Mouse (Mus musculus) limb, embryonic 11.5 days (tissue): Measurements from ENCODE around the gene Pus3. TPM values are rescaled to one million over a fixed set of nuclear protein-coding genes. Genes with fewer than 3 reads are reported as not detected.

ENCODE experiments used
- ATAC-seq: fragments of 200-750 bp; cut with Nextera tagmentation; 2 replicates; pipeline ENCODE4 v1.8.0; 2017; ENCODE audit warnings: low read depth; ENCODE audit not compliant: insufficient number of reproducible peaks, low FRiP score, low TSS enrichment
- DNase-seq: peaks from one replicate; pipeline ENCODE4 v3.0.0-alpha.2; 2015; ENCODE audit warnings: low spot score
- H3K27ac ChIP-seq: fragments of 300-500 bp; sonication (generic); replicated peaks from 2 replicates; pipeline ENCODE4 v1.5.1; 2014; ENCODE audit warnings: low read depth, mild to moderate bottlenecking, low read length
- H3K27me3 ChIP-seq: fragments of 300-500 bp; sonication (generic); 2 replicates; pipeline ENCODE4 v1.6.1; 2014; ENCODE audit warnings: mild to moderate bottlenecking, low read length, mixed read lengths; ENCODE audit not compliant: control insufficient read depth, insufficient read depth
- H3K36me3 ChIP-seq: fragments of 300-500 bp; sonication (generic); 2 replicates; pipeline ENCODE4 v1.6.1; 2014; ENCODE audit warnings: mild to moderate bottlenecking, low read length, moderate library complexity, mixed read lengths; ENCODE audit not compliant: control insufficient read depth, insufficient read depth
- H3K4me1 ChIP-seq: fragments of 300-500 bp; sonication (generic); 2 replicates; pipeline ENCODE4 v1.6.1; 2014; ENCODE audit warnings: low read length, mixed read lengths; ENCODE audit not compliant: control insufficient read depth, insufficient read depth
- H3K4me2 ChIP-seq: fragments of 300-500 bp; sonication (generic); 2 replicates; pipeline ENCODE4 v1.6.1; 2014; ENCODE audit warnings: low read depth, mild to moderate bottlenecking, moderate library complexity; ENCODE audit not compliant: severe bottlenecking
- H3K4me3 ChIP-seq: fragments of 300-500 bp; sonication (generic); 2 replicates; pipeline ENCODE4 v1.5.1; 2014; ENCODE audit warnings: low read depth, low read length
- H3K9ac ChIP-seq: fragments of 300-500 bp; sonication (generic); 2 replicates; pipeline ENCODE4 v1.6.1; 2014; ENCODE audit warnings: mild to moderate bottlenecking, low read length
- H3K9me3 ChIP-seq: fragments of 300-500 bp; sonication (generic); 2 replicates; pipeline ENCODE4 v1.6.1; 2016; ENCODE audit warnings: low read length; ENCODE audit not compliant: control insufficient read depth
- WGBS: fragments of 180-500 bp; shearing (Covaris S2); extraction: QIAGEN DNeasy Blood & Tissue Kit; methylation state at CpG from one replicate; pipeline ENCODE4 v1.1.7; 2014; 5-methylcytosine and 5-hydroxymethylcytosine counted together
- polyA plus RNA-seq: library from polyadenylated mRNA; unstranded; fragments of >200 nt; fragmentation: Nextera tagmentation; extraction: Ambion mirVana; gene quantifications from 2 replicates; pipeline ENCODE4 v1.2.1, GENCODE M21; 2014

The Pus3 gene
- polyA plus RNA-seq, 1 experiment from 2014 or later: 24.5 TPM

- Histone ChIP-seq H3K9me3 (no peaks in the 10 kb centered on the region), H3K27me3 (no peaks in the 10 kb centered on the region; the same call in 1 of the 2 replicates), H3K27ac (no peak overlapping the region), H3K4me2 (no peak overlapping the region), H3K9ac (no peak overlapping the region), H3K36me3 (peaks cover 3% of the 10 kb centered on the region; the same call in 1 of the 2 replicates), H3K4me3 (no peak overlapping the region), H3K4me1 (peaks cover 7% of the 10 kb centered on the region)
- peak; percentile 12 for DNase-seq
- WGBS: 60% methylated on average over 12 of the region's 12 CpGs
- no peak for ATAC-seq
Measured at GRCm38 (mm10) chr9:35556494-35557102, 1.8 kb upstream of the Pus3 start.

- H3K27ac ChIP-seq: no peak overlapping the region
- 1% methylated on average over 31 of the region's 31 CpGs for WGBS
- peak; percentile 89 for ATAC-seq
Measured at GRCm38 (mm10) chr9:35559009-35559890, 855 bp downstream of the Pus3 start.

GRCm38 (mm10) chr9:35561076-35561475 is 2.7 kb downstream of the Pus3 start:
- H3K4me2 ChIP-seq: no peak overlapping the region
- no peak overlapping the region for H3K27ac ChIP-seq
- ATAC-seq (no peak), DNase-seq (no peak)
- peaks cover 7% of the 10 kb centered on the region for H3K4me1 ChIP-seq
- 96% methylated on average over 11 of the region's 11 CpGs for WGBS
- no peaks in the 10 kb centered on the region; the same call in 1 of the 2 replicates for H3K27me3 ChIP-seq
- H3K9ac ChIP-seq: no peak overlapping the region
- H3K4me3 ChIP-seq: no peak overlapping the region
- H3K36me3 ChIP-seq: peaks cover 8% of the 10 kb centered on the region; the same call in 1 of the 2 replicates
- no peaks in the 10 kb centered on the region for H3K9me3 ChIP-seq

More at GRCm38 (mm10) chr9:35559009-35559890, 855 bp downstream of the Pus3 start:
- peak; percentile 92 for DNase-seq
- H3K4me2 ChIP-seq: peak overlapping the region; percentile 89
- no peaks in the 10 kb centered on the region for H3K9me3 ChIP-seq
- no peaks in the 10 kb centered on the region; the same call in 1 of the 2 replicates for H3K27me3 ChIP-seq
- H3K9ac ChIP-seq: peak overlapping the region; percentile 68
- peaks cover 3% of the 10 kb centered on the region; the same call in 1 of the 2 replicates for H3K36me3 ChIP-seq
- peak overlapping the region; percentile 57 for H3K4me3 ChIP-seq
- peaks cover 7% of the 10 kb centered on the region for H3K4me1 ChIP-seq

GRCm38 (mm10) chr9:35561583-35561982 is 3.2 kb downstream of the Pus3 start:
- 93% methylated on average over 6 of the region's 6 CpGs for WGBS
- no peaks in the 10 kb centered on the region; the same call in 1 of the 2 replicates for H3K27me3 ChIP-seq
- no peak overlapping the region for H3K4me2 ChIP-seq
- peaks cover 8% of the 10 kb centered on the region; the same call in 1 of the 2 replicates for H3K36me3 ChIP-seq
- H3K4me3 ChIP-seq: no peak overlapping the region
- H3K9me3 ChIP-seq: no peaks in the 10 kb centered on the region
- H3K27ac ChIP-seq: no peak overlapping the region
- DNase-seq (peak; percentile 14), ATAC-seq (no peak)
- H3K9ac ChIP-seq: no peak overlapping the region
- peaks cover 7% of the 10 kb centered on the region for H3K4me1 ChIP-seq

DNA sequence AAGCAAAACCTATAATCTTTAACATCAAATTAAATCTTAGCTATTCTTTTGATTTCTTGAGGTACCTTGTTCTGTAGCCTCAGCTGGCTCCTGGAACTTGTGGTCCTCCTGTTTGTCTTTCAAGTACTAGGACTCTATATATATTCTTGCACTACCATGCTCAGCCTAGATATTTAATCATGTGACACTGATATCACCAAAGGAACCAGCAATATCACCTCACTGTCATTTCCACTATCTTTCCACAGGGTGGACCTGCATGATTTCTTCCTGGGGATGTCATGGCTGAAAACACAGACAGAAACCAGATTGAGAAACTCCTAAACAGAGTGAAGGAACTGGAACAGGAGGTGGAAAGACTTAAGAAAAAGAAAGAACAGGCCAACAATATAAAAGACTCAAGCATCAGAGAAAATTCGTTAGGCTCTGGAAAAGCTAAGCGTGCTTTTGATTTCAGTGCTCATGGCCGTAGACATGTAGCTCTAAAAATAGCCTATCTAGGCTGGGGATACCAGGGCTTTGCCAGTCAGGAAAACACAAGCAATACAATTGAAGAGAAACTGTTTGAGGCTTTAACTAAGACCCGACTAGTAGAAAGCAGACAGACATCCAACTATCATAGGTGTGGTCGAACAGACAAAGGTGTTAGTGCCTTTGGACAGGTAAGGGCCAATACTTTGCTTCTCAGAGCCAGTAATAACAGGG is 6.3 kb downstream of the Pus3 start:
- no peak overlapping the region for H3K27ac ChIP-seq

DNA sequence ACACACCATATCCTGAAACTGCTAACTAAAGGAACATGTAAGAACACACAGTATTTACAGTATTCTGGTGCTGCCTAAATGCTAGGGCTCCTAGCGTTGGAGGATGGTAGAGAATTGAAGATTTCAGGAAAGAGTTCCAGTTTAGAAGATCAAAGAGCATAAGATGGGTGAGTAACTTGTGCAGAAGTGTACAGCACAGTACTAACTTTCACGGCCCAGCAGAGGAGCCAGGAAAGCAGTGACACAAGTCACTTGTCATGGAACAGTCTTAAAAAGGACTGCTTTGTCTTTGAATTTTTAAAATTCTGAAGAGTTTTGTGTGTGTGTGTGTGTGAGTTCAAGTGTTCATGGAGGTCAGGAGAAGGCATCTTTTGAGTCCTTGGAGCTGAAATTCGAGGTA is 9.6 kb downstream of the Pus3 start:
- no peak overlapping the region for H3K4me2 ChIP-seq
- no peak for ATAC-seq
- 88% methylated on average over 3 of the region's 3 CpGs for WGBS
- H3K36me3 ChIP-seq: peaks cover 4% of the 10 kb centered on the region; the same call in 1 of the 2 replicates
- H3K4me1 ChIP-seq: no peaks in the 10 kb centered on the region
- H3K27ac ChIP-seq: no peak overlapping the region
- H3K9ac ChIP-seq: no peak overlapping the region
- no peak overlapping the region for H3K4me3 ChIP-seq
- H3K9me3 ChIP-seq: no peaks in the 10 kb centered on the region
- DNase-seq: no peak
- H3K27me3 ChIP-seq: no peaks in the 10 kb centered on the region

More for the DNA sequence above, 6.3 kb downstream of the Pus3 start:
- Histone ChIP-seq H3K4me3 (no peak overlapping the region), H3K9ac (no peak overlapping the region), H3K36me3 (peaks cover 8% of the 10 kb centered on the region; the same call in 1 of the 2 replicates), H3K9me3 (no peaks in the 10 kb centered on the region), H3K27me3 (no peaks in the 10 kb centered on the region), H3K4me1 (peaks cover 3% of the 10 kb centered on the region; the same call in 1 of the 2 replicates), H3K4me2 (no peak overlapping the region)
- 93% methylated on average over 5 of the region's 5 CpGs for WGBS
- DNase-seq (no peak), ATAC-seq (no peak)

DNA sequence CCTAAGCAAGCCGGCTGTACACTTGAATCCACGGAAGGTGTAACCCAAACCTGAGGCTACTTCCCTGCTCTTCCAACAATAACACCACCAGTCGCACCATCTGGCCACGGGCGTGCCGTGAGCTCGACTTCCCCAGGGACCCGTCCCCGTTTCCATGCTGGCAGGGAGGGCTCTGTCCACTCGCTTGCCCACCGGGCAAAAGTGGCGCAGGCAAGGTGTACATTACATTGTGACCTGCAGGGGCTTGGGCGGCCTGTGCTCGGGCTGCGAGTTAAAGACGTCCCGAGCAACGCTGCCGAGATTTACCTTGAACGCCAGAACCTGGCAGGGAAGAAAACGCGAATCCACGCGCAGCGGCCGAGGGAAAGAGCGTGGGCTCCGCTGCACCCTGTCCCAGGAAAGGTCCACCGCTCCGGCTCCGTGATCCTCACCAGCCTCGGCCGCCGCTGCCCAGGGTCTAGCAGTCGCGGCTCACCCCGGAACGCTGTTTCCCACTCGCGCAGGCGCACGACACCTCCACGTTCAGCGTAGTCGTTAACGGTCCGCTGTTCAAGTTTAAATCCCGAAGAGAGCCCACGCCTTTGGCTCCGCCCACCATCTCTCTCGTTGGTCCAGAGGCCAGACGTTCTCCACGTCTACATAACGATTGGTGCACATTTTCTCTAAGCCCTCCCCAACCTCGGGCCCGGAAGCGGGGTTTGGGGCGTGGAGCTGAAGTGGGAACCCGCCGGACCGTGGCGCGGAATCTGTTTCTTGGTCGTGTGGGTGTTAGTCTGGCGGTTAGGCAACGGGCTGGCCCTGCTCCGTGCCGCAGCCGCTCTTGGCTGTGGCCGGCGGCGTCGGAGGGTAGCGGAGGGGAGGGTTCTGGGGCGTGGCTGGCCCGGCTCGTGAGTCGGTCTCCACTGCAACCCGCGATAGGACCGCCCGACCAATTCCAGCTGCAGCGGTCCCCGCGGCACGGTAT is 11.5 kb downstream of the Pus3 start, which contains the start of the genes Pate2 and Hyls1:
Gene Pate2, plus strand, starts transcription at position 714 of the 964 bp plus-strand sequence.
Gene Hyls1, minus strand, starts transcription at position 828 of the 964 bp plus-strand sequence.
- Histone ChIP-seq H3K36me3 (peaks cover 4% of the 10 kb centered on the region; the same call in 1 of the 2 replicates), H3K4me3 (peak within 1 kb of the TSS; percentile 65), H3K27ac (peak within 1 kb of the TSS; percentile 88), H3K27me3 (no peaks in the 10 kb centered on the region), H3K4me1 (no peaks in the 10 kb centered on the region), H3K4me2 (peak within 1 kb of the TSS; percentile 47), H3K9ac (peak within 1 kb of the TSS; percentile 77), H3K9me3 (no peaks in the 10 kb centered on the region)
- under 1% methylated on average over 86 of the region's 86 CpGs for WGBS
- peak; percentile 94 for DNase-seq
- ATAC-seq: peak; percentile 96
